Mouse (Mus musculus): ENCODE data around the gene Ptprr. TPM values are rescaled to one million over a fixed set of nuclear protein-coding genes. Genes with fewer than 3 reads are reported as not detected.

Gene Ptprr
- polyA plus RNA-seq, 1 experiment from 2014 or later, result 0.36 TPM

- Histone ChIP-seq H3K4me2 (peak overlapping the region; percentile 11; the same call in 1 of the 2 replicates), H3K9me3 (no peaks in the 10 kb centered on the region), H3K4me3 (no peak overlapping the region), H3K4me1 (0 out of 2 replicates have a peak, but pooled peaks cover 5% of the 10 kb centered on the region), H3K36me3 (no peaks in the 10 kb centered on the region), H3K27ac (peak overlapping the region; percentile 63; the same call in 1 of the 2 replicates), H3K9ac (no peak overlapping the region), H3K27me3 (no peaks in the 10 kb centered on the region)
- ATAC-seq (ENCODE audit: borderline replicate concordance, extremely low read depth, low FRiP score, low TSS enrichment), result no peak
- WGBS, result 17% methylated on average over 11 of the region's 11 CpGs
These were observed 292.6 kb downstream of the Ptprr start for GRCm38 (mm10) chr10:116310516-116311210.

- H3K27ac ChIP-seq, result no peak overlapping the region
- H3K9ac ChIP-seq, result no peak overlapping the region
- 17% methylated on average over 12 of the region's 12 CpGs for WGBS
- H3K4me3 ChIP-seq, result no peak overlapping the region
- no peaks in the 10 kb centered on the region for H3K9me3 ChIP-seq
- peak; percentile 62 for ATAC-seq (ENCODE audit: borderline replicate concordance, extremely low read depth, low FRiP score, low TSS enrichment)
- H3K4me2 ChIP-seq, result peak overlapping the region; percentile 27; the same call in 1 of the 2 replicates
- H3K4me1 ChIP-seq, result no peaks in the 10 kb centered on the region
- no peaks in the 10 kb centered on the region for H3K27me3 ChIP-seq
- H3K36me3 ChIP-seq, result no peaks in the 10 kb centered on the region
These were observed 301.2 kb downstream of the Ptprr start for GRCm38 (mm10) chr10:116319246-116319645.

Other genes with a start within 250 kb of the Ptprr start
- gene Tspan8, start 201.4 kb upstream of the Ptprr start, polyA plus RNA-seq (2015; fragmentation: Nextera tagmentation; extraction: Ambion mirVana), result 81.0 and 85.8 TPM in 2 replicates
- gene 4933416C03Rik, start 95.7 kb downstream of the Ptprr start, polyA plus RNA-seq (2015; fragmentation: Nextera tagmentation; extraction: Ambion mirVana), result not detected in 2 replicates